Mouse (Mus musculus) ES-Bruce4 (cell line): ENCODE data around the gene Hnrnpd.

Experiments used
- CTCF ChIP-seq: IDR thresholded peaks from one replicate; pipeline ENCODE4 v1.8.1; 2011; ENCODE audit warnings: low read depth, low read length
- POLR2A ChIP-seq: IDR thresholded peaks from one replicate; pipeline ENCODE4 v1.8.1; 2011; ENCODE audit warnings: low read length; ENCODE audit not compliant: insufficient read depth

DNA sequence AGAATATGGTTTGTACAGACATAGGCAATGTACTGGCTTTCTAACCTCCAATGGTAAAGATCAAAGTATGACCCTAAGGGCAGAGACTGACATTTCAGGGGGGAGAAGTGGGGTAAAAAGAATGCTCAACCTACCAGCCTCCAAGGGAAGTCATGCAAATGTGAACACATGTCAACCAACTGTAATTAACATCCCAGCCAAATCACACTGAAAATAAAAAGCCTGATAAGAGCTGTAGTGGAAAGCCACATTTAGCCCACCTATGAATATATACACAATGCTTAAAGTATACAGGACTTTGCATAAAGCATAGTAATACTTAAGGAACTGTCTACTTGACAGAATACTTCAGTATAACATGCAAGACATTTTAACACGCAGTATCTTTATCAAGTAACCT lies 3.0 kb downstream of the Hnrnpd start:
- no peak for TF ChIP-seq CTCF
- TF ChIP-seq POLR2A: no peak
